Mouse (Mus musculus) WW6 (cell line): ENCODE results near the gene Rbm4.

Experiments
- DNase-seq: peaks from one replicate; pipeline ENCODE4 v3.0.0-alpha.2; 2013; ENCODE audit warnings: low read depth, low spot score

The Rbm4 gene

GRCm38 (mm10) chr19:4741482-4741881, 52.2 kb downstream of the Rbm4 start:
- DNase-seq, result no peak

GRCm38 (mm10) chr19:4739762-4740161, 53.9 kb downstream of the Rbm4 start:
- no peak for DNase-seq

GRCm38 (mm10) chr19:4739053-4739452, 54.6 kb downstream of the Rbm4 start:
- DNase-seq, result no peak

DNA sequence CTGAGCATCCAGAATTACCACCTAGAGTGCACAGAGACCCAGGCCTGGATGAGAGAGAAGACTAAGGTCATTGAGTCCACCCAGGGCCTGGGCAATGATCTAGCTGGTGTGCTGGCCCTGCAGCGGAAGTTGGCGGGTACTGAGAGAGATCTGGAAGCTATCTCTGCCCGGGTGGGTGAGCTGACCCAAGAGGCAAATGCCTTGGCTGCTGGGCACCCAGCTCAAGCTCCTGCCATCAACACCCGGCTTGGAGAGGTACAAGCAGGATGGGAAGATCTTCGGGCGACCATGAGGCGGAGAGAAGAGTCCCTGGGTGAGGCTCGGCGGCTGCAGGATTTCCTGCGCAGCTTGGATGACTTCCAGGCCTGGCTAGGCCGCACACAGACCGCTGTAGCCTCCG, 55.8 kb downstream of the Rbm4 start:
- no peak for DNase-seq
